Mouse (Mus musculus): ENCODE results near the gene Unc13d.

Unc13d gene

DNA sequence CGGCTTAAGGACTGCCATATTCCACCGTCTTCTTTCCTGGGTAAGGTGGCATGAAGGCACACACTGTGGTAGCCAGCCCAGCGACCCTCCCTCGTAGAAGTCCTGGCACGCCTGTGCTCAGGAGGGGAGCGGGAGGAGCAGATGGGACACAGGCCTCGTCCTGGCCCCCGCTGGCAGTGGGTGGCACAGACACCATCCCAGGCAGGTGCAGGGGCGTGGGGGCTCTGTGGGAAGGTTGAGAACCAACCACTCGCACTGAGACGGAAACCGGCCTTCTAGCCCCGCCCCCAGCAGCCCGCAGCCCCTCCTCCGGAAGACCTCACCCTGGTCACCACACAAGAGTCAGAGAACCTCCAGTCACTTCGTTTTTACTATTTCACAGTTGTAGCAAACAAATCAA lies 460 bp upstream of the Unc13d start:
- peak; percentile 88 for DNase-seq (ENCODE audit: low spot score)

- DNase-seq (ENCODE audit: low spot score) = peak; percentile 58
Measured at GRCm38 (mm10) chr11:116076836-116077235, 925 bp downstream of the Unc13d start.

GRCm38 (mm10) chr11:116076266-116076540 lies 1.6 kb downstream of the Unc13d start:
- no peak for DNase-seq (ENCODE audit: low spot score)

DNA sequence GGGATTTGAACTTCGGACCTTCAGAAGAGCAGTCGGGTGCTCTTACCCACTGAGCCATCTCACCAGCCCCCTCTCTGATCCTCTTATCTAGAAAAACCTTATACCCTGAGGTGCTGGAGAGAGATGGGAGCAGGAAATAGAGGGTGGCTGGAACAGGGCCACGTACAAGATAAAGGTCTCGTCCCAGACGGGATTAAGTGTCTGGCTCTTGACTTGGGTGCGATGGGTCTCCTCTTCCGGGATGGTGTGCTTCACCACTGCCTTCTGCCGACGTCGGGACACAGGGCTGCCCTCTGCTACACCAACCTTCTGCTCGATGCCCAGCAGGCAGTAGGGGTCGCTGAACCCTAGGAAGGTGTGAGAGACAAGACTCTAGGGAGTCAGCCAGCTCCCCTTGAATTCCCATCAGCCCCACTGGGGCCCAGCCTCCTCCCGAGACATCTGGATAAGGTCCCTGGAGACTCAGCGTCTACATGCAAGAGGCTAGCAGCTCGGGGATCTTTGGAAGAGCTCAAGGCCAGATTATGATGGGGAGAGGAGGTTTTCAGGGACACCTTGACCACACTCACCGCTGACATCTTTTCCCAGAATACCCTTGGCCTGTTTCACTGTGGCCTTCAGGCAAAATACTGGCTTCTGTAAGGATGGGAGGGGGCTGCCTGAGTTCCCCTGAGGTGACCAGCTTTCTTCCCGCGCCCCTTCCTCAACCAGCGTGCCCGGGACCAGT lies 2.1 kb downstream of the Unc13d start:
- DNase-seq (ENCODE audit: low spot score) = no peak

DNA sequence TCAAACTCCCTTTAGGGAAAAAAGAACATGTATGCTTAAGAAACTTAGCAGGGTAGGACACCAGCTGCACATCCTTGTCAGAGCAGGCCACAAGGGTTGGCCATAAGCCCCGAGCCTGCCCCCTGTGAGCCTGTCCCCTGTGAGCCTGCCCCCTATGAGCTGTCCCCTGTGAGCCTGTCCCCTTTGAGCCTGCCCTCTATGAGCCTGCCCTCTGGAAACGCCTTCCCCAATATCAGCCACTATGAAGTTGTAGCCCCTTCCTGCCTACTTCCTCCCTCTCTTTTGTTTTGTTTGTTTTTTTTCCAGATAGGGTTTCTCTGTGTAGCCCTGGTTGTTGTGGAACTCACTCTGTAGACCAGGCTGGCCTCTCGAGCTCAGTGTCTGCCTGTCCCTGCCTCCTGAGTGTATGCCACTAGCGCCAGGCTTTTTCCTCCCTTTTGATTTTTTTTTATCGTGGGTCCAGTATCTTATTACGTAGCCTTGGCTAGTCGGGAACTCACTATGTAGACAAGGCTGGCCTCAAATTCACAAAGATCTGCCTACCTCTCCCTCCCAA lies 3.2 kb downstream of the Unc13d start:
- DNase-seq (ENCODE audit: low spot score) = no peak

DNA sequence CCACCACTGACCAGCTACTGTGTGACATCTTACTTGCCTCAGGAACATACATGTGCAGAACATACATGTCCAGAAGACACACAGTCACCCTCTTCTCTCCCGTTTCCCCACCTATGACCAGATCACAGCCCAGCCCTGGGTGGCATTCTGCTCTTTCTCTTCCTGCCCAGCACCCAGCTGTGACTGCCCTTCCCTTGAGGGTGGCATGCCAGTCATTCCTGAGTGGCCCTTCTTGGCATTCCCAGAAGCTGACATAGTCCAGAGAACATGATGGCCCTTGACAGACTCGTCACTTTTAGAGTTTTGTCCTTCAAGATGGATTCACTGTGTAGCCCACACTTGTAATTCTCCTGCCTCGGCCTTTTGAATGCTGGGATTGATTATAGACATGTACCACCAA lies 5.2 kb downstream of the Unc13d start:
- no peak for DNase-seq (ENCODE audit: low spot score)

DNA sequence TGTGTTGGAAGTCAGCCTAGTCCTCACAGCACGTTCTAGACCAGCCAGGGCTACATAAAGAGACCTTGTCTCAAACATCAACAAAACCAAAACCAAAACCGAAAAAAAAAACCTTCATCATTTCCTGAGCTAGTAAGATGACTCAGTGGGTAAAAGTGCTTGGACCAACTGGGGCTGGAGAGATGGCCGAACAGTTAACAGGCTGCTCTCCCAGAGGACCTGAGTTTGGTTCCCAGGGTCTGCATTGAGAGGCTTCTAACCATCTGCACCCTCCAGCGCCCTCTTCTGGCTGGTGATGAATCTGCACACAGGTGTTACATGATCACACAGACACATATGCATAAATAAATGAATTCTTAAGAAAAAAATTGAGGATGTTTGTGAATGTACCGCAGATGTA lies 6.3 kb downstream of the Unc13d start:
- peak; percentile 54 for DNase-seq (ENCODE audit: low spot score)

- DNase-seq (ENCODE audit: low spot score) = no peak
Measured at GRCm38 (mm10) chr11:116065345-116065744, 12.4 kb downstream of the Unc13d start.

GRCm38 (mm10) chr11:116064187-116064867 lies 13.4 kb downstream of the Unc13d start:
- DNase-seq (ENCODE audit: low spot score) = no peak

- DNase-seq (ENCODE audit: low spot score) = no peak
Measured at GRCm38 (mm10) chr11:116063562-116063961, 14.2 kb downstream of the Unc13d start.

GRCm38 (mm10) chr11:116062521-116062920 lies 15.2 kb downstream of the Unc13d start:
- no peak for DNase-seq (ENCODE audit: low spot score)

DNA sequence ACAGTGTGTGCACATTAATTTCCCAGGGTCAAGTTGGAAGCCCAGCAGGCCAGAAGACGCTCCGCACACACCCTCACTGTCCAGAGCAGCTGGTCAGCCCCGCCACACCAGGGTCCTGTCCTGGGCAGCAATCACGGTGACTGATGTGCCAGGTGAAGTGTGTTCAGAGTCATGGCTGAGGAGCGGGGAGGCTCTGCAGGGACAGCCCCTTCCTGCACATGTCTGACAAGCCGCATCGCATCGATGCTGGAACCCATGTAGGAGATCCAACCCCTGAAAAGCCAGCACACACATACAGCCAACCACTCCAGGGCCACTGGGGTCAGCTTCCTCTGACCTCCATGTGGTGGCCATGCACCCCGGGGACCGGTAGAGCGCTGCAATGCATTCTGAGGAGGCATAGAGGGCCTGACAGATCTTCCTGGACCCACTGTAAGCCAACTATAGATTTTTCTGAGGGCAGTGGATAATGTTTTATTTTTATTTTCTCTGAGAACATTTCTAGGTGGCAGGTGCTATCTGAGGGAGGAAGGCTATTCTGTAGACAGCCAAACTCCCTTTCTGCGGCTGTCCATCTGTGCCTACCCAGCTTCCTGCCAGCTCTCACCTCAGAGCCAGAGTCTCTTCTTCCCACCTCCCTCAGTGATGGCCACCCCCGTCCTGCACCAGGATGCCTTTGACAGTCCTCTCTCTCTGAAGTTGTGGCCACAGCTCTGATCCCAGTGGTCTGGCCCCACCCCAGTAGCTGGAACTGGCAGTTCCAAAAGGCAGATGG lies 15.9 kb downstream of the Unc13d start:
- no peak for DNase-seq (ENCODE audit: low spot score)

DNA sequence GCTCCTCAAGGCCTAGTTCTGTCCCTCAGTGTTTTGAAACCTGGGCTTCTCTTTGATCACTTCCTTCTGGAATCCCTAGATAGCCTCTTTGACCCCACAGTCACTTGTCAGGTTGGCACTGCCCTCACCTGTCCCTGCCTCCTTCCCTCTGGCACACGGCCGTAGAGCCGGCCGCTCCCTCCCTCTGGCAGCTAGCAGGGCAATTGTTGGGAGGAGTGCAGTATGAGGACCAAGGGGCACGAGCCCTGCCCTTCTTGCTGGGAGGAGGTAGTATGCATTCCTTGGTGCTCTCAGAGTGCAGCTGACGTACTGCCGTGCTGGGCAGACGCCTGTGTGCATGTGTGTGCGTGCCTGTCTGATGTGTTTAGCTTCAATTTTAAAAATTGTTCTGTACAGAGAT lies 17.2 kb downstream of the Unc13d start:
- no peak for DNase-seq (ENCODE audit: low spot score)

DNA sequence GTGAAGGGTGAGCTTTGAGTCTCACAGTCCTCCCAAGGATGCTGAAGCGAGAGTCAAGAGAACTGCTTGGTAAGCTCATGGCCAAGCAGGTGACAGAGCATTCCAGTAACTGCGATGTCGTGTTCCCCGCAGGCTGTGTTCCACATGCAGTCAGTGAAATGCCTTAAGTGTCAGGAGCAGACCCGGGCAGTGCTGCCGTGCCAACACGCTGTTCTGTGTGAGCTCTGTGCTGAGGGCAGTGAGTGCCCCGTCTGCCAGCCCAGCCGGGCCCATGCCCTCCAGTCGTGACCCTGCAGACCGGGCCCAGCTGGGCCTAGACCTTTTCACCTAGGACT lies 18.1 kb downstream of the Unc13d start:
- DNase-seq (ENCODE audit: low spot score) = no peak

- DNase-seq (ENCODE audit: low spot score) = no peak
Measured at GRCm38 (mm10) chr11:116058868-116059690, 18.7 kb downstream of the Unc13d start.

DNA sequence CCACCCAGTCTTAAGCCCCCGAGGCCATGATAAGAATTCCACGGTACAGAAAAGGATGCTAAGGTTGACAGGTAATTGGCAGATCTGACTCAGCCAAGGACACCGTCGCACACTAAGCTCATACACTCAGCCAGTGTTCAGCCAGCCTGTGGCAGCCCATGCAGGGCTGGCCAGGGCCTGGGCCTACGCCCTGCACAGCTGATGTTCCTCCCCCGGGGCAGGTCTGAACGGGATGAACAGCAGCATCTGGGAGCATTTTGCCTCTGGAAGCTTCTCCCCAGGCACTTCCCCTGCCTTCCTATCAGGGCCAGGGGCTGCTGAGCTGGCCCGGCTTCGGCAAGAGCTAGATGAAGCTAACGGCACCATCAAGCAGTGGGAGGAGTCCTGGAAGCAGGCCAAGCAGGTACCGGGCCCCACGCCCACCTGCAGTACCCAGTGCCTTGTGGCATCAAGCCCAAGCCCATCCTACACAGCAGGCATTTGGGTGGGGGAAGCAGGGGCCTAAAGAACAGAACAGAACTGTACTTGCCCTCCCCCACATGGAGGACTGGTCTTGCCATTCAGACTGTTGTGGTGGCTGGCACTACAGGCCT lies 19.6 kb downstream of the Unc13d start:
- no peak for DNase-seq (ENCODE audit: low spot score)

GRCm38 (mm10) chr11:116057237-116057881 lies 20.4 kb downstream of the Unc13d start:
- DNase-seq (ENCODE audit: low spot score) = no peak

DNA sequence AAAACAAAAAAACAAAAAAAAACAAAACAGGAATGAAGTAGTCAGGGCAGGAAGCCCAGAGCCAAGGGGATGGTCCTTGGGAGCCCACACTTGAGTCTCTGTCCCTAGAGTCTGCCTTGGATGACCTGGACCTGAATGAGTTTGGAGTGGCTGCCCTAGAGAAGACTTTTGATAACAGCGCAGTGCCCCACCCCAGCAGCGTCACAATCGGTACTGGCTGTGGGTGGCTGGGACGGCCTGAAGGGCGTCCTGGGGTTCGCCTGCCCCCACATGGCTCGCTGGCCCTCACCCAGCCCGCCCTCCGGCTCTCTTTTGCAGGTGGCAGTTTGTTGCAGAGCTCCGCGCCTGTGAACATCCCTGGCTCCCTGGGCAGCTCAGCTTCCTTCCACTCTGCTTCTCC lies 21.9 kb downstream of the Unc13d start:
- no peak for DNase-seq (ENCODE audit: low spot score)

DNA sequence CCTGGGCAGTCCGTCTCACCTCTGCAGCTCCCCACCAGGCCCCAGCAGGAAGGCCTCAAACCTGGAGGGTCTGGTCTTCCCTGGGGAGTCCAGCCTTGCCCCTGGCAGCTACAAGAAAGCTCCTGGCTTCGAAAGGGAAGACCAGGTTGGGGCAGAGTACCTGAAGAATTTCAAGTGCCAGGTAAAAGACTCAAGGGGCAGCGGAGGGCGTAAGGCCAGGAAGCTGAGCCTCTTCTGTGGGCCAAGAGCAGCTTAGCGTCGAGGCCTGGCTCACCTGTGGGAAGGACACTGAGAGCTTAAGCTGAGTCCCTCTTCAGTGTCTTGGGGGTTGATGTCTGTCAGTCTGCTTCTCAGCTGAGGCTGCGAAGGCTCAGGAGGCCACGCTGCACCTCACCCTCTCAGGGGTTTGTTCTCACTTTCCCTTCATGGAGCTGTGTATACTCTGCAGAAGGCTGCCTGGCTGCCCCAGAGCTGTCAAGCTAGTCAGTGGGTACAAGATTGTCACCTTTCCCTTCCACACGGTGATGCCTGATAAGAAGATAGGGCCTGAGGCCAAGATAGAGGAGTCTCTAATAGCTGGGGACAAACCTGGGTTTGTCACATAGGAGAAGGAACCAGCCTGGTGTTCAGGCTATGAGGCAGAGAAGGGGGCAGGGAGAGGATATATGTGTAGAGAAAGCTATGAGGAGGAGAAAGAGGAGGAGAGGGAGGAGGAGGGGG lies 24.1 kb downstream of the Unc13d start:
- no peak for DNase-seq (ENCODE audit: low spot score)

- no peak for DNase-seq (ENCODE audit: low spot score)
Measured at GRCm38 (mm10) chr11:116050196-116050595, 27.6 kb downstream of the Unc13d start.

GRCm38 (mm10) chr11:116049610-116050009 lies 28.2 kb downstream of the Unc13d start:
- no peak for DNase-seq (ENCODE audit: low spot score)
